Mouse (Mus musculus) heart, embryonic 15.5 days (tissue): Measurements from ENCODE around the gene 1700003F12Rik. TPM values are rescaled to one million over a fixed set of nuclear protein-coding genes. Genes with fewer than 3 reads are reported as not detected.
A peak's percentile ranks its signal among the peaks of the same experiment; 100 is the strongest.

Experiments
- ATAC-seq: fragments of 200-750 bp; cut with Nextera tagmentation; replicated peaks from 2 replicates; pipeline ENCODE4 v1.8.0; 2017; ENCODE audit warnings: low read depth, moderate TSS enrichment; ENCODE audit not compliant: insufficient number of reproducible peaks, insufficient read depth, low FRiP score
- H3K27ac ChIP-seq: fragments of 300-500 bp; sonication (generic); 2 replicates; pipeline ENCODE4 v1.5.1; 2015; ENCODE audit warnings: mild to moderate bottlenecking, inconsistent platforms
- H3K27me3 ChIP-seq: fragments of 300-500 bp; sonication (generic); 2 replicates; pipeline ENCODE4 v1.6.1; 2015; ENCODE audit warnings: inconsistent platforms
- H3K36me3 ChIP-seq: fragments of 300-500 bp; sonication (generic); 2 replicates; pipeline ENCODE4 v1.6.1; 2015; ENCODE audit warnings: mild to moderate bottlenecking, inconsistent platforms
- H3K4me1 ChIP-seq: fragments of 300-500 bp; sonication (generic); replicated peaks from 2 replicates; pipeline ENCODE4 v1.6.1; 2015; ENCODE audit warnings: inconsistent platforms
- H3K4me2 ChIP-seq: fragments of 300-500 bp; sonication (generic); 2 replicates; pipeline ENCODE4 v1.6.1; 2015; ENCODE audit warnings: inconsistent platforms, mild to moderate bottlenecking, moderate library complexity
- H3K4me3 ChIP-seq: fragments of 300-500 bp; sonication (generic); 2 replicates; pipeline ENCODE4 v1.5.1; 2015; ENCODE audit warnings: mild to moderate bottlenecking, inconsistent platforms
- H3K9ac ChIP-seq: fragments of 300-500 bp; sonication (generic); 2 replicates; pipeline ENCODE4 v1.6.1; 2015; ENCODE audit warnings: mild to moderate bottlenecking, inconsistent platforms
- H3K9me3 ChIP-seq: fragments of 300-500 bp; sonication (generic); replicated peaks from 2 replicates; pipeline ENCODE4 v1.6.1; 2016; ENCODE audit warnings: inconsistent platforms
- WGBS: fragments of 180-500 bp; shearing (Covaris S2); methylation state at CpG from one replicate; pipeline ENCODE4 v1.1.7; 2015; ENCODE audit warnings: mixed read lengths; 5-methylcytosine and 5-hydroxymethylcytosine counted together
- polyA plus RNA-seq: library from polyadenylated mRNA; unstranded; fragments of >200 nt; fragmentation: Nextera tagmentation; extraction: Ambion mirVana; gene quantifications from 2 replicates; pipeline ENCODE4 v1.2.1, GENCODE M21; 2015

The 1700003F12Rik gene
- polyA plus RNA-seq, 1 experiment from 2014 or later: 0.43 TPM

DNA sequence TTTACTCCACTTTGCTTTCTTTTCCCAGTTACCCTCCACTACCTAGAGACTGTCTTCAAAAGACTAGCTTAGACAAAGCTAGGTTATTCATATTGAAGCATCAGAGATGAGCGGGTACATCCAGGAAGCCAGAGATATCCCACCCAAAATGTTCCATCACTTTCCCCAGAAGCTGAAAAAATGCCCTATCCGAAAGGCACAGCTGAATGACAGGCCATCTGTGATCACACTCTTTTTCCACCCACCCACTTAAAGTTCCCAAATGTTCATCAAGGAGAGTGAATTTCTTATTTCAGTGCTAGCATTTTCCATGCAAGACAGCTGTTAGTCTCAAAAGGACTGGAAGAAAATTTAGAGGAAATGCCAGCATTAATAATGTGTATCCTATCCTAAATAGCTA, 21.6 kb upstream of the 1700003F12Rik start:
- no peak for ATAC-seq
- no peak overlapping the region for H3K9ac ChIP-seq
- H3K4me3 ChIP-seq: no peak overlapping the region
- no peak overlapping the region for H3K27ac ChIP-seq
- H3K36me3 ChIP-seq: peaks cover 53% of the 10 kb centered on the region
- peaks cover 3% of the 10 kb centered on the region; the same call in 1 of the 2 replicates for H3K4me1 ChIP-seq
- no peak overlapping the region for H3K4me2 ChIP-seq
- no peaks in the 10 kb centered on the region for H3K9me3 ChIP-seq
- 87% methylated on average over 2 of the region's 2 CpGs for WGBS
- no peaks in the 10 kb centered on the region for H3K27me3 ChIP-seq

DNA sequence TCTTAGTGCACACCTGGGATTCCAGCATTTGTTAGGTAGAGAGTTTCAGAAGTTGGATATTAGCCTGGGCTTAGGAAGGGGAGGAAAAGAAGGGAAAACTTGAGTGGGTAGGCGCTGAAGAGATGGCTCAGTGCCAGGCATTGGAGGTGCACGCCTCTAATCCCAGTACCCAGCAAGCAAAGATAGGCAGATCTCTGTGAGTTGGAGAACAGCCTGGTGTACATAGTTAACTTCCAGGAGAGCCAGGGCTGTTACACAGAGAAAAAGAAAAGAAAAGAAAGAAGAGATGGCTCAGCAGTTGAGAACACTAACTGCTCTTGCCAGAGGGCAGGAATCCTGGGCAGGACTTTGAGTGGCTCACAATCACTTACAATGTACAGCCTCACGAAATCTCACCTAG, 20.4 kb upstream of the 1700003F12Rik start:
- Histone ChIP-seq H3K9me3 (no peaks in the 10 kb centered on the region), H3K27ac (no peak overlapping the region)
- 67% methylated on average over 3 of the region's 3 CpGs for WGBS

DNA sequence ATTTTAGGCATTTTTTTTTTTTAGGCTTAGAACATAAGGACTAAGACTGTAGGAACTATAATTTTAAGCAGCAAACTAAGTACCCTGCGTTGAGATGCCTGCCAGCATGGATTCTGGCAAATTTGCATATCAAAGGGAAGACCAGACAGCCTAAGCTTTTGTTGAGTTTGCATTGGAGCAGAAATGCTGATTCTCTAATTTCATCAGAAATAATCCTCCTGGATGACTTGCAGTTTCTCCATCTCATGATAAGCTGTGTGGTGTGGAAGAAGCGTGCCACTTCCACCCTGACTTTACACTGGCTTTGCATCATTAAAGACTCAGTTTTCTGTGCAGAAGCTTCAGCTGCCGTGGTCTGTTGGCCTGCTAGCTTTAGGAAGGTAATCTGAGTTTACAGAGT, 14.0 kb upstream of the 1700003F12Rik start:
- H3K9me3 ChIP-seq: no peaks in the 10 kb centered on the region
- 59% methylated on average over 3 of the region's 3 CpGs for WGBS
- no peak overlapping the region for H3K27ac ChIP-seq
- H3K4me1 ChIP-seq: peaks cover 6% of the 10 kb centered on the region; the same call in 1 of the 2 replicates
- no peak overlapping the region for H3K4me2 ChIP-seq
- H3K27me3 ChIP-seq: no peaks in the 10 kb centered on the region
- ATAC-seq: no peak
- H3K4me3 ChIP-seq: no peak overlapping the region
- peaks cover 53% of the 10 kb centered on the region for H3K36me3 ChIP-seq
- no peak overlapping the region for H3K9ac ChIP-seq

More for the DNA sequence above, 20.4 kb upstream of the 1700003F12Rik start:
- Histone ChIP-seq H3K27me3 (no peaks in the 10 kb centered on the region), H3K4me2 (no peak overlapping the region), H3K9ac (no peak overlapping the region), H3K4me1 (peaks cover 3% of the 10 kb centered on the region; the same call in 1 of the 2 replicates), H3K36me3 (peaks cover 60% of the 10 kb centered on the region), H3K4me3 (no peak overlapping the region)
- ATAC-seq: no peak

DNA sequence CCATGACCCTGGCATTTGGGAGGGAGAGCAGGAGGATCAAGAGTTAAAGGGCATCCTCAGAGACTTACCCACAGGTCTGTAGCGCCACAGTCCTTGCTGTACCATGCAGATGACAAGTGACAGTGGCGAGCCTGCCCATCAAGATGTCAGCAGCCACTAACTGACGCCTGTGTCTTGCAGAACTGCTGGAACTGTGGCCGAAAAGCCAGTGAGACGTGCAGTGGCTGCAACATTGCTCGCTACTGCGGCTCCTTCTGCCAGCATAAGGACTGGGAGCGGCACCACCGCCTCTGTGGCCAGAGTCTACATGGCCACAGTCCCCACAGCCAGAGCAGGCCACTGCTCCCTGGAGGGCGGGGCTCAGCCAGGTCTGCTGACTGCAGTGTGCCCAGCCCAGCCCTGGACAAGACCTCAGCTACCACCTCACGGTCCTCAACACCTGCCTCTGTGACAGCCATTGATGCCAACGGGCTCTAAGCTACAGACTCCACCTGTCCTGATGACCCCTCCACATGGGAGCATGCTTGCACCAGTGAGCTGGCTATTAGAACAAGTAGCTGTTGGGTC, 12.1 kb upstream of the 1700003F12Rik start:
- H3K27ac ChIP-seq: peak overlapping the region; percentile 21; the same call in 1 of the 2 replicates

DNA sequence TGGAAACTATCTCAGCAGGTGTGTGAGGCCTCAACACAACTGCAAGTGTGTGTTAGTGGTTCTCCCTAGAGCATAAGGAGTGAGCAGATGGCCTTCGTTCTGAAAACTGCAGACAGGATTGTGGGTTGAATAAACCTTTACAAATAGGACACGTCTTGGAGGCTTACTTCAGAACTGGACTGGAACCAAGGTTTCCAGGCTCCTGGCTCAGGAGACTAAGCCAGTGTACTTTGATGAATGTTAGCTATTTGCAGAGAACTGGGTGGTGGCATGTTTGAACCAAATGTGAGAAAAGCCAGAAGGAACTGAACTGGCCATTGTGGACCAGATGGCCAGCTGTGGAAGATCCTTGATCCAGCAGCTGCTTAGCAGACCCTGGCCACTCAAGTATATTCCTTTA, 8.6 kb upstream of the 1700003F12Rik start:
- H3K4me3 ChIP-seq: no peak overlapping the region

More for the DNA sequence above, 12.1 kb upstream of the 1700003F12Rik start:
- Histone ChIP-seq H3K9me3 (no peaks in the 10 kb centered on the region), H3K27me3 (no peaks in the 10 kb centered on the region), H3K36me3 (peaks cover 42% of the 10 kb centered on the region), H3K4me1 (peaks cover 14% of the 10 kb centered on the region), H3K9ac (no peak overlapping the region), H3K4me2 (no peak overlapping the region), H3K4me3 (no peak overlapping the region)
- 44% methylated on average over 12 of the region's 12 CpGs for WGBS
- ATAC-seq: no peak

DNA sequence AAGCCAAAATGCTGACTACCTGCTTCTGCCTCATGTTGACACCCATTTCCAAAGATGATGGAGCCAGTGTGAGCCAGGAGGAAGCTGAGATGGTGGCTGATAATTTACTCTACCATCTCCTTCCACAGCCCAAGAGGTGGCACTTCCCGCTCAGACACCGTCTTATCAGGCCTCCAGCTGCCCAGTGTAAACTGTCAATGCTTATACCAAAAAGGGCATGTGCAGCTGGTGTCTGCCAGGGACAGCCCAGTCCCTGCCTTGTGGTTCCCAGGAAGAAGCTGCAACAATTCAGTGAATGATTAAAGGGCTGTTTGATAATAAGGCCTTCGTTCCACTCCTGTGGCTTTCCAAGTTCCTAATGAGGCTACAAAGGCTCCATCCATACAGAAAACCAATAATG, 8.2 kb upstream of the 1700003F12Rik start:
- ATAC-seq: no peak
- no peaks in the 10 kb centered on the region for H3K9me3 ChIP-seq
- 0 out of 2 replicates have a peak overlapping the region, but pooled peaks have one; percentile 22 for H3K9ac ChIP-seq
- 0 out of 2 replicates have a peak overlapping the region, but pooled peaks have one; percentile 7 for H3K27ac ChIP-seq
- peaks cover 18% of the 10 kb centered on the region for H3K4me1 ChIP-seq
- H3K27me3 ChIP-seq: no peaks in the 10 kb centered on the region
- no peak overlapping the region for H3K4me2 ChIP-seq
- H3K36me3 ChIP-seq: peaks cover 18% of the 10 kb centered on the region
- 31% methylated on average over 3 of the region's 3 CpGs for WGBS
- H3K4me3 ChIP-seq: no peak overlapping the region

More for the DNA sequence above, 8.6 kb upstream of the 1700003F12Rik start:
- Histone ChIP-seq H3K36me3 (peaks cover 22% of the 10 kb centered on the region), H3K27ac (0 out of 2 replicates have a peak overlapping the region, but pooled peaks have one; percentile 7), H3K27me3 (no peaks in the 10 kb centered on the region), H3K9ac (0 out of 2 replicates have a peak overlapping the region, but pooled peaks have one; percentile 22), H3K4me2 (no peak overlapping the region), H3K9me3 (no peaks in the 10 kb centered on the region), H3K4me1 (peaks cover 14% of the 10 kb centered on the region)
- ATAC-seq: no peak
- WGBS: 43% methylated on average over 2 of the region's 2 CpGs

DNA sequence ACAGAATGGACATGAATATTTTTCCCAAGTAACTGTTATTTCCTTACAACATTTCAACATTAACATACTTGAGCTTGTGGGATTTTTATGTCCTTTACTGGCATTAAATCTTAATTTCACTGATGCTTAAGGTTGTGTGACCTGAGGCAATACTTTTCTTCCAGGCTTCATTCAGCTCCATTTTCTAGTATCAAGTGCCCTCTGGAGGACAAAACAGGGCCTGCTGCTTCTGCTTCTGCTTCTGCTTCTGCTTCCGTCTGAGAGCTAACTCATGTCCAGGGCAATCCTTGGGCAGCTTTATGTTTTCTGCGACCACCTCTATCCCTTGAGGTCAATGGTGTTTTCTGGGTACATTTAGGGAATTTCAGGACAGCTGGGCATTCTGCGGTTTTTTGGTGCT, 7.2 kb upstream of the 1700003F12Rik start:
- Histone ChIP-seq H3K9ac (no peak overlapping the region), H3K27me3 (no peaks in the 10 kb centered on the region), H3K4me1 (peaks cover 16% of the 10 kb centered on the region), H3K36me3 (peaks cover 16% of the 10 kb centered on the region), H3K4me3 (no peak overlapping the region), H3K27ac (no peak overlapping the region), H3K9me3 (no peaks in the 10 kb centered on the region), H3K4me2 (no peak overlapping the region)
- 79% methylated on average over 3 of the region's 3 CpGs for WGBS
- no peak for ATAC-seq

DNA sequence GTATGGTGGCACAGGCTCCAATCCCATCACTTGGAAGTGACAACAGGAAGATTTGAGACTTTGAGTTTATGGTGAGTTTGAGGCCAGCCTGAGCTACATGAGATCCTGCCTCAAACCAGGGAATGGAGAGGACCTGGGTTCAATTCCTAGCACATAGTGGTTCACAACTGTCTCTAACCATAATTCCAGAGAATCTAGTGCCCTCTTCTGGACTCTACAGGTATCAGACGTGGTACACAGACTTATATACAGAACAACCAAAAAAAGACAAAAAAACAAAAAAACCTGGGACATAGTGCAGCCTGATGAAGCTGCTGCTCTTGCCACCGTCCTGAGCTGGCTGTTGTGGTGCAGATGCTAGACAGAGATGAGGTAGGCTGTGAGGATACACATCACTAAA, 5.3 kb upstream of the 1700003F12Rik start:
- H3K4me1 ChIP-seq: peaks cover 12% of the 10 kb centered on the region

DNA sequence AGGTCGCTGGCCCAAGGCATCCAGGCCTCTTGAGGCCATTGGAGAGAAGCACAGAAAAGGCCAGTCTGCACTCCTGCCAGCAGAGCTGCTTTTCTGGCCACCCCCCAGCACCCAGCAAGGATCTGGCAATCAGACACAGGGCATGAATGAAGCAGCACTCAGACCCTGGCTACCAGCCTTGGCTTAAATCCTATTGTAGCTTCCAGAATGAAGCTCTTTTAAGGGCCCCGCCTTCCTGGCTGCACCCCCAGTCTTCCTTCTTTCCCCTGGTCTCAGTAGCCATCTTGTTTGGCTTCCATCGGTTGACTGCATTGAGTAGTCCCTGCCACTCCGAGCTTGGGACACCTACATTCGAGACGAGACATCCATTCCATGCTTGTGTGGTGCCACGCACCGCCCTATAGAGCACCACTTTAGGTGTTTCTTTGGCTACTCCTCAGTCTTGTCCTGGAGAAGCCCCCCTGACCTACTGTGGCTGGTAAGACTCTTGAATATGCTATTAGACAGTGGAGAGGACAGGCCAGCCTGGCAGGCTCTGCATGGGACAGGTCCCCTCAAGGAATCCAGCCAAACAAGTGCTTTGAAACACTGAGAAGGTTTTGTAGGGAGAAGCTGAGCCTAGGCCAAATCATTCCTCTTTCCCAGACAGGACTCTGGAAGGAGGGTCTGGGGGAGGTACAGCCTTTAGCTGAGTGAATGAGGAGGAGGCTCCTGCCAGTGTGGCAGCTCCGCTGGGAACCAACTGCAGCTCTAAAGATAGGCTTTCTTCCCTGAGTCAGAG, 3.1 kb upstream of the 1700003F12Rik start:
- Histone ChIP-seq H3K36me3 (no peaks in the 10 kb centered on the region), H3K9ac (no peak overlapping the region), H3K4me2 (no peak overlapping the region), H3K4me1 (peaks cover 8% of the 10 kb centered on the region), H3K27me3 (0 out of 2 replicates have a peak, but pooled peaks cover 1% of the 10 kb centered on the region), H3K27ac (no peak overlapping the region), H3K9me3 (no peaks in the 10 kb centered on the region), H3K4me3 (no peak overlapping the region)
- ATAC-seq: no peak
- 81% methylated on average over 9 of the region's 9 CpGs for WGBS

More for the DNA sequence above, 5.3 kb upstream of the 1700003F12Rik start:
- Histone ChIP-seq H3K27me3 (no peaks in the 10 kb centered on the region), H3K4me2 (no peak overlapping the region), H3K9me3 (no peaks in the 10 kb centered on the region), H3K36me3 (0 out of 2 replicates have a peak, but pooled peaks cover 3% of the 10 kb centered on the region), H3K27ac (no peak overlapping the region), H3K9ac (no peak overlapping the region), H3K4me3 (no peak overlapping the region)
- ATAC-seq: no peak
- WGBS: 88% methylated on average over 2 of the region's 2 CpGs

DNA sequence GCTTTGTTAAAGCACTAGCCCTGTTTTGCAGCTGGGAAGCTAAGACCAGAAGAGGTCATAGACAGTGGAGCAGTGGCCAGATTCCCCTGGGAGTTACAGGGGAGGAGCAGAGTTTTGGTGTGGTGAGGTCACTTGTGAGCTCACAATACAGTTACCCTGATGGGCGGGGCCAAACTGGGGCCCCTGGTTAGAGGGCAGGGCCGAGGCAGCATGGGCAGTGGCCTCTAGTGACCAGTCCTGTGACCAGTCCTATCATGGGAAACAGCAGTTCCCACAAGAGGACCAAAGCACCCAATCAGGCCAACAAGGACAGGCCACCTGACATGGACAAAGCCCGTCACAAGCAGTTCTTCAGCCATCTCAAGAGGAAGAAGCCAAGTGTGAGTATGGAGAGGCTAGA, 1.8 kb downstream of the 1700003F12Rik start:
- Histone ChIP-seq H3K4me3 (0 out of 2 replicates have a peak overlapping the region, but pooled peaks have one; percentile 47), H3K9ac (no peak overlapping the region), H3K9me3 (no peaks in the 10 kb centered on the region), H3K4me2 (peak overlapping the region; percentile 89; the same call in 1 of the 2 replicates), H3K4me1 (peaks cover 30% of the 10 kb centered on the region), H3K27ac (no peak overlapping the region), H3K36me3 (no peaks in the 10 kb centered on the region), H3K27me3 (peaks cover 27% of the 10 kb centered on the region)
- ATAC-seq: no peak
- 63% methylated on average over 3 of the region's 3 CpGs for WGBS

DNA sequence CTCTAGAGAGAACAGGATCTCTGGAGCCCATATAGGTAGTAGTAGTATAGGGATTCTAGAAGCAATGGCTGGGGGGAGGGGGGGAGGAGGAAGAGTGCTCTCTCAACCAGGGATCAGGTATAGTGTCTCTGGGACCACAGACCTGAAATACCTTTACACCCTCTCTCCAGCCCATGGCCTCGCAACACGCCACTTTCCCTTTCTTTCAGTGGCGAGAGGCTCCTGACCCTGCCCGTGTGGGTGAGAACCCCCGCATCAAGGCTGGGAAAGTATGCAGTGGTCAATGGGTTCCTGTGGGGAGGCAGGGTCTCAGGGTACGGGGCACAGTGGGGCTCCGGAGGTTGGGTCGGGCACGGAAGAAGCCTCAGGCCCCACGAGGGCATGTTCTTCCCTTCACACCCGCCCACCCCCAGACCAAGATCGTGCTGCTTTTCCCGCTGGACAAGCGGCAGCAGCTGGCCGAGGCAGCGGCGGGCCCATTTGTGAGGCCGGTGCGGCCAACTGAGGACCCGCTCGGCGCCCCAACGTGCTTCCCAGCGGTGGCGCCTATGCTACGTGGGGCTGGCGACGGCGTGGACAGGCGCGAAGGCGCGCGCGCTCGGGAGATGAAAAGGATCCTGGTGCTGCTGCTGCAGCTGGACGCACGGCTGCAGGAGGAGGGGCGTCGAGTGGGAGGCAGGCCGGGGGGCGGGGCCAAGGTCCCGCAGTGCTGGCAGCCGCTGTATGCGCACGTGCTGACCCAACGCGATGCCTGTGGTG, 2.4 kb downstream of the 1700003F12Rik start:
- peak overlapping the region; percentile 47 for H3K4me3 ChIP-seq
- H3K9ac ChIP-seq: peak overlapping the region; percentile 52
- H3K27me3 ChIP-seq: peaks cover 27% of the 10 kb centered on the region
- 5% methylated on average over 48 of the region's 48 CpGs for WGBS
- ATAC-seq: peak; percentile 40; the same call in 1 of the 2 replicates
- peaks cover 30% of the 10 kb centered on the region for H3K4me1 ChIP-seq
- no peaks in the 10 kb centered on the region for H3K36me3 ChIP-seq
- H3K4me2 ChIP-seq: peak overlapping the region; percentile 89
- H3K9me3 ChIP-seq: no peaks in the 10 kb centered on the region
- H3K27ac ChIP-seq: no peak overlapping the region
